Mouse (Mus musculus): ENCODE measurements around the gene Cacng7.

DNA sequence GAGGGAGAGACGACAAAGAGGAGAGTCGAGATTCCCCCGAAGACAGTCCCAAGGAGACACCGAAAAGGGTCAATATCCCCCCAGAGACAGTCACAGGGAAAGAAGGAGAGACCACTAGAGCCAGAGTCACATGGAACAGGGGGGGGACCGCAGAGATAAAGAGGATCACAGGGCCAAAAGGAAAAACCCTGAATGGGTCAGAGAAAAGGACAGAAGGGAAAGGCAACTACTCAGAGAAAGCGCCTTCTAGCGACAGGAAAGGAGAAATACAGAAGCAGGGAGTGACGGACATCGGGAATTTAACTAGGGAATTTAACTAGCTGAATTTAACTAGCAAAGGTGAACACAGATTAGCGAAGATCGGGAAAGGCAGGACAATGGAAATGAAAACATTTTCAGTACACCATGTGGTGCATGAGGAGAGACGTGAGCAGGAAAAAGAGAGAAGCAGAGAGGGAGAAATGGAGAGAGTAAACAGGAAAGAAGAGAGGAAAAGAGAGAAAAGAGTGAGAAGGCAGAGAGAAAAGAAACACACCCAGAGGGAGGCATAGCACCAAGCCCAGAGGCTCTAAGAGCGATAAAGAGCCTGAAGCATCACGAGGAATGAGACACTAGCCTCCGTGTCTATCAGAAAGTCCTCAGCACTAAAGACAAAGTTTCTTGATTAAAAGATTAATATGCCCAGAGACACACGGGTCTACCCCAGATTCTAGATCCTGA lies 30.0 kb upstream of the Cacng7 start:
- TF ChIP-seq SRF (IDR thresholded peaks at IDR 0.05; ENCODE audit: control insufficient read depth, insufficient read length, low read depth) (no peak), TCF12 (IDR thresholded peaks at IDR 0.05; ENCODE audit: insufficient read depth, poor library complexity, severe bottlenecking) (no peak)
